Mouse (Mus musculus): ENCODE results near the gene Tmx2.

Tmx2 gene

DNA sequence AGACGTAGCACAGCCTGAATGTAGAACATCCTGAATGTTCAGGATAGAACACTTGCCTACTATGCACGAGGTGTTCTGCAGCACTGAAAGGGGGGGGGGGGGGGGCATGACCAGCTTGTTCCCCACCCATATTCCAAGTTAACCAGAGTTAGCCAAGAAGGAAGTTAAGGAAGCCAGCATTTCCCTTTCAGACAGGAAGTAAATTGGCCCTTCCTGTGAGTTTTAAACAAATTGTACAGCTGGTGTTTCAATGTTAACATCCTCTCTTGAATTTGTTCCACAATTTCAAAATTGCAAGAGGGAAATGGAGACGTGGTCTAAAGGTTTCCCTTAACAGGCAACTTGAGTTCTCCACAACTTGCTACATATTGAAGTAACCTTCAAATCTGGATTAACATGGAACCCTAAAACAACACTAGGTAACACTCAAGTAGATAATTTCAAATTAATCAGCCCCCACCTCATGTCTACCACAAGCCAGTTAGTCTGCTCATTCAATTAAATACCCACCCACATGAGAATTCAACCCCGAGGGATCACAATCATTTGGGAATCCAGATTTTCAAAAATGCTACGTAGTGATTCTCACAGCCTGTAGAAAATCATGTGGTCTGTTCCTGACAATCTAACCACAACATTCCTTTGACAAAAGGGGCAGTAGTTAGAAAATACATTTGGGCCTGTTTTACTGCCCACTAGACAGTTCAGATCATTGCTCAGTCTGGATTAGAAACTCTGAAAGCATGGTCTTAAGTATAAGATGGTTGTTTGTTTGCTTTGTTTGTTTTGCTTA is 40.3 kb downstream of the Tmx2 start:
- no peak for DNase-seq (ENCODE audit: extremely low spot score, low read depth, low spot score)

- DNase-seq (ENCODE audit: extremely low spot score, low read depth, low spot score), result no peak
Measured at GRCm38 (mm10) chr2:84637452-84638165, 41.3 kb downstream of the Tmx2 start.

DNA sequence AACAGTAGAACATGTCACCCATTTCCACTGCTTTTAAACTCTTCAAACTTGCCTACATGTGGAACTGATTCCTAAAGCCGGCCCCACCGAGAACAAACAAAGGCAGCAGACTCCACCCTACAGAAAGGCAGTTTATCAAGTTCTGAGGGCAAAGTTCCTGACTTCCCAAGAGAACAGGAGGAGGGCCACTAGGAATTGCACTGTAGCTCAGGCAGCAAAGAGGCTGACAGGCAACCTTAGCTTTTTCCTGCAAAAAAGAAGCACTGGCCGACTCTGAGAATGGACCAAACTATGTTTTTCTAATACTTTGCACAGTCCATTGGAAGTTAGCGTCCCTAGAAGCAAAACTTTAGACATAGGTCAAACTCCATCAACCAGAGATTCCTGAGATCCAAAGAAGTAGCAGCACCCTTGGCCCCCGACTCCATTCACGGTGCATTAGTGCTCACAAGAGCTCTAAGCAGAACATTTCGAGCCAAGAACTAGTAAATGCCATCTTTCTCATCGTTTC is 42.7 kb downstream of the Tmx2 start:
- DNase-seq (ENCODE audit: extremely low spot score, low read depth, low spot score), result no peak

GRCm38 (mm10) chr2:84635611-84636010 is 43.3 kb downstream of the Tmx2 start:
- no peak for DNase-seq (ENCODE audit: extremely low spot score, low read depth, low spot score)

DNA sequence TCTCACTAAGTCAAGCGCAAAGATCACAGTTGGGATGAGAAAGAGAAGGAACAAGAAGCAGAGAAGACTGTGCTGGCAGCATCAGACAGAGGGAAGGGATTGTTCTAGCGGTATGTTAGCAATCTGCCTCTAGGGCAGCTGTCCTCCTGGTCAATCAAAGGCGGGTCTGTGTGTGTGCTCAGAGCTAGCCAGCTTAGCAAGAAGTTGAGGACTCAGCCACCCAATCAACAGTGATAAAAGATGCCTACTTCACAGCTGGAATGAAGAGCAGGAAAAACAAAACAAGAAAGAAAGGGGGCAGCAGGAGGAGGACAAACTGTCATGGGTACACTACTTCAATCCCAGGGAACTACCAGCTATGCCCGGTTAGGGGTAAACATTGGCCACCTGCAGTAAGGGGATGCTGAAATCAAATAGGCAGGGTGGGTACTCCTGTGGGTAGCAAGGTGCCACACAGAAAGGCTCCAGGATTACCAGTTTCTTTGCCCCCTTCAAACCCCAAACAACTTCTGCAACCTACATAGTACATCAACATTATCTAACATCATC is 43.9 kb downstream of the Tmx2 start:
- DNase-seq (ENCODE audit: extremely low spot score, low read depth, low spot score), result no peak

DNA sequence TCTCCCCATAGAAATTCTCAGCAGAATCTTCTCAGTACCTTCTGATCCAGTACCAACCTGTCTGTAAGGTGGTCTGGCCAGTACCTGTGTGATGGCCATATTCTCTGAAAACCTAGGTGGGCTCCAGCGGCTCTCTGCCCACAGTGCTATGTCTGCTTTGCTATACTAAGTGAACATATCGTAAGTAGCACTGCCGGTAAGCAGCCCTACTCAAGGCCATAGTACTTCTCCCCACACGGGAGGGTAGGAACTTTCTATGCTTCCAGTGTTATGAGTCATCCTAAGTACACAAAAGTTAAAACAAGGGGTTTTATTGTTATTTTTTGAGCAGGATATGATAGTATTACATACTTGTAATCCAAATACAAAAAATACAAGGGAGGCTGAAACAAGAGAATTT is 44.9 kb downstream of the Tmx2 start:
- no peak for DNase-seq (ENCODE audit: extremely low spot score, low read depth, low spot score)

DNA sequence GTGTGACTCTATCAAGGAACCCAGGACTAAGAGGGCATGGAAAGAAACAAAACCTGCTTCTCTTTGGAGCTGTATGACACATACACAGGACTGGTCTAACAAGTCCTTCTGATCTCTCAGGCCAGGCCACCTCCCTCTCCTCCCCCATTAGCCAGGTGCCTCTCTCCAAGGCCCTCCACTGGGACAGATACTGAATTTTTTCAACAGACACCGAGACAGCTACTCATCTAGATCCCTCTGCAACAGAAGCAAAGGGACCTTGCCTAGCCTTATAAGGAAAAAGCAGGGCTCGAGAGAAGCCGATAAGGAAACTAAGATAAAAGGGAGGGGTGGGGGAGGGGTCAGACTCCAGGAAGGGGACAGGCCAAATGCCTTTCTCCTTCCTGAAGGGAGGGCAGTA is 45.9 kb downstream of the Tmx2 start:
- DNase-seq (ENCODE audit: extremely low spot score, low read depth, low spot score), result no peak

GRCm38 (mm10) chr2:84632001-84632400 is 46.9 kb downstream of the Tmx2 start:
- no peak for DNase-seq (ENCODE audit: extremely low spot score, low read depth, low spot score)

DNA sequence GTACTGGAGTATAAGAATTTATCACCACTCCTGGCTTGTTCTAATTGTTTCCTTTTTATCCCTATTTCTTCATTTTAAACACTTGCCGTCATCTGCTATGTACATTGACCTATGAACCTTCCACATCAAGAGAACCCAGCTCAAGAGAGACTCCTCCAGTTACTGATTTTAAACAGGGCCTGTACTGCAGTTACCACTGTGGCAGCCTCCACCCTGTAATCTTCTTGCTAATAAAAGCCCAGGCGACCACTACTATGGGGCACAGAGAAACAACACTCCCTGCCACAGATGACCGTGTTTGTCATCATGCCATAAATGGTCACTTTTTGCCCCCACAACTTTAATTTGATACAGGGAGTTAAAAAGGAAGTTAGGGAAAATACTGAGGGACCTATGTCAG is 51.9 kb downstream of the Tmx2 start:
- no peak for DNase-seq (ENCODE audit: extremely low spot score, low read depth, low spot score)

DNA sequence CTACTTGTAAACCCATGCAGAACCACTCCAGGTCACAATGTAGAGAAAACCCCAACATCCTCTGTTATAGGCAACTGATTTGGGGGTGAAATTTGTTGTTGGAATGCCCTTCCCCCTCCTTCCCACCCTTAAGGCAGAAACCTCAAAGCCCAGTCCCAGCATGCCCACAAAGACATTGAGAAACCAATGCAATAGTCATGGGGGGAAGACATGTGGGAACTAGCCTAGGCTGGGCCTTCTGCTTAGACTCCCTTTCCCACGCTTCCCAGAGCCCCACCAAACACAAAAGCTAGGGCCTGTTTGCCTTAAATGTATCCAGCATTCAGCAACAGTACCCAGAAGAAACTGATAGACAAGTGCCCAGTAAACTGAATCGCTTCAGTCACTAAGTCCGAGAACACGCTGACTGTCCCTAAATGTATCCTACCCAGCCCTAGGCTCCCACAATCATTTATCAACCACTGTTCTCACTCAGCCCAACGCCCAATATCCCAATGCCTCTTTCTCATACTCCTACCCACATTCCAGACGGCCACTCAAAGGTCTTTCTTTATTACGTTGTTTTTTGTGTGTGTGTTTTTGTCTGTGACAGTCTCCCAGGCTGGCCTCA is 52.5 kb downstream of the Tmx2 start:
- DNase-seq (ENCODE audit: extremely low spot score, low read depth, low spot score), result no peak

DNA sequence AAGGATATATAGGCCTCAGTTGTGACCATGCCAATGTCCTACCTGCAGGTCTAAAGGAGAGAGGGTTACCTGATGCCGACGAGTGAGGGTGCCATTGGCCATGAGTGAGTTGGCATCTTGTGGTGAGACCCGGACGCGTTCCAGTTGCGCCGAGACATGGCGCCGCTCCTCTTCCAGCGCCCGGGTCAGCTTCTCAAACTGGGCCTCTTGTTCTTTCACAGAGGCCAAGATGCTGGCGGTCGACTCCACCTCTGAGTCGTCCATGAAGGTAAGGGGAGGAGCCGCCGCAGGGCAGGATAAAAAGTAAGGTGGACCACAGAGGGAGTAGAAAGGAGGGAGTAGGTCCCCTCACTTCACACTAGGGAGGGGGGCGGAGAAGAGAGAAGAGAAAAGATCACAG is 54.7 kb downstream of the Tmx2 start:
- DNase-seq (ENCODE audit: extremely low spot score, low read depth, low spot score), result no peak

DNA sequence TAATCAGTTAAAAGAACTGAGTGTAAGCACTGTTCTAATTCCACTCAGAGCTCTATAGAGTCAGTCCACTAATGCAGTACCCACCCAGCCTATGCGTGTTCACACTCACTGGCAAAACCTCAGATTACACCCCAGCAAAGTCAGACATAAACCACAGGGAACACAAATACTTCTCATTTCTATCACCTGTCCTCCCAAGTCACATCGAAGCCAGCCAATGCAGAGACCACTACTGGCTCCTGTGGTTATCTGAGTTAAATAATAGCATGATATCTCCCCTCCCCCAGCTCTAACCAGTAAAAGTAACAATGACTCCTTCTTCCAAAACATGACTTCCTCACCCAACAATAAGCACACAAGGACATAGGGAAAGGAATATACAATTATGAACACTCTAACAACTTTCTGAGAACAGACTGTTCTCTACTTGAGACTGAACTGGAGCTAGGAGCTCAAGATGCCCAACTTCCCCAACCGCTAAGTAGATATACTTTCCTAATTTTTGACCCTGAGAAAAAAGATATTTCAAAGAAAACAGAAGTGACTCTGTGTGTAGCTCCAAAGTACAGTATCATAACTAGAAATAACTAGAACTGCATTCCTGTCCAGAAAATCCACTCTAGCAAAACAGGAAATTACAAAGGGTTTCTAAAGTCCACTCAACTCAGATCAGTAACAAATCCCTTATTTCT is 55.4 kb downstream of the Tmx2 start:
- DNase-seq (ENCODE audit: extremely low spot score, low read depth, low spot score), result no peak

GRCm38 (mm10) chr2:84622668-84623067 is 56.3 kb downstream of the Tmx2 start:
- no peak for DNase-seq (ENCODE audit: extremely low spot score, low read depth, low spot score)
